Mouse (Mus musculus) left cerebral cortex, postnatal 25 days (tissue): Measurements from ENCODE around the gene Gm8369. TPM values are rescaled to one million over a fixed set of nuclear protein-coding genes. Genes with fewer than 3 reads are reported as not detected.

Experiments used
- total RNA-seq, 2 experiments: library from RNA; stranded (reverse); gene quantifications; 2 replicates each; pipeline ENCODE4 v1.2.3; 2021

The Gm8369 gene
- total RNA-seq, 2 experiments from 2014 or later: 0.30 to 0.39 TPM

Other genes with a start within 250 kb of the Gm8369 start
- gene Ms4a1, start 219.7 kb upstream of the Gm8369 start, total RNA-seq: not detected
- not detected for gene Ms4a5, start 202.1 kb upstream of the Gm8369 start, total RNA-seq
- gene Ms4a14, start 171.5 kb upstream of the Gm8369 start, total RNA-seq: not detected
- gene Ms4a7, start 149.8 kb upstream of the Gm8369 start, total RNA-seq: under 1 TPM; 0.34 to 0.53 TPM
- gene Ms4a4a, start 110.4 kb upstream of the Gm8369 start, total RNA-seq: 1 to 10 TPM in 1 of 2 experiments, under 1 TPM in 1; 0.69 to 1.2 TPM
- gene Ms4a4c, start 81.2 kb upstream of the Gm8369 start, total RNA-seq: not detected
- gene Ms4a4b, start 42.4 kb upstream of the Gm8369 start, total RNA-seq: under 1 TPM in 1 of 2 experiments, not detected in 1; 0.57 TPM
- gene Ms4a6c, start 16.6 kb upstream of the Gm8369 start, total RNA-seq: 1 to 10 TPM; 1.5 to 1.7 TPM
- gene Ms4a6b, start 30.6 kb downstream of the Gm8369 start, total RNA-seq: 1 to 10 TPM in 1 of 2 experiments, under 1 TPM in 1; 0.96 to 2.0 TPM
- gene Ms4a4d, start 50.9 kb downstream of the Gm8369 start, total RNA-seq: not detected
- gene Ms4a6d, start 118.9 kb downstream of the Gm8369 start, total RNA-seq: 1 to 10 TPM; 1.2 to 1.8 TPM
- gene Ms4a2, start 137.8 kb downstream of the Gm8369 start, total RNA-seq: not detected
- gene Ms4a3, start 154.9 kb downstream of the Gm8369 start, total RNA-seq: not detected
- gene Oosp2, start 174.6 kb downstream of the Gm8369 start, total RNA-seq: not detected
- gene Oosp1, start 205.2 kb downstream of the Gm8369 start, total RNA-seq: not detected
- gene Oosp3, start 211.1 kb downstream of the Gm8369 start, total RNA-seq: not detected